Mouse (Mus musculus) kidney, postnatal 0 days (tissue): ENCODE measurements around the gene Gatb. TPM values are rescaled to one million over a fixed set of nuclear protein-coding genes. Genes with fewer than 3 reads are reported as not detected.

ENCODE experiments used
- ATAC-seq: fragments of 200-750 bp; cut with Nextera tagmentation; replicated peaks from 2 replicates; pipeline ENCODE4 v1.8.0; 2017; ENCODE audit warnings: low read depth, moderate number of reproducible peaks, moderate TSS enrichment, moderate library complexity; ENCODE audit not compliant: low FRiP score
- DNase-seq: peaks from one replicate; pipeline ENCODE4 v3.0.0-alpha.2; 2016; ENCODE audit warnings: low spot score
- H3K27ac ChIP-seq: fragments of 300-500 bp; sonication (generic); 2 replicates; pipeline ENCODE4 v1.5.1; 2014; ENCODE audit warnings: mild to moderate bottlenecking
- H3K27me3 ChIP-seq: fragments of 300-500 bp; sonication (generic); 2 replicates; pipeline ENCODE4 v1.6.1; 2014; ENCODE audit warnings: low read length, mixed read lengths; ENCODE audit not compliant: insufficient read depth
- H3K36me3 ChIP-seq: fragments of 300-500 bp; sonication (generic); 2 replicates; pipeline ENCODE4 v1.6.1; 2014; ENCODE audit warnings: low read length, mixed read lengths; ENCODE audit not compliant: insufficient read depth
- H3K4me1 ChIP-seq: fragments of 300-500 bp; sonication (generic); replicated peaks from 2 replicates; pipeline ENCODE4 v1.6.1; 2014; ENCODE audit warnings: antibody characterized with exemption, low read length, mixed read lengths; ENCODE audit not compliant: insufficient read depth
- H3K4me2 ChIP-seq: fragments of 300-500 bp; sonication (generic); 2 replicates; pipeline ENCODE4 v1.6.1; 2014; ENCODE audit warnings: mild to moderate bottlenecking, low read length, moderate library complexity, mixed read lengths
- H3K4me3 ChIP-seq: fragments of 300-500 bp; sonication (generic); replicated peaks from 2 replicates; pipeline ENCODE4 v1.5.1; 2014; ENCODE audit warnings: low read depth, low read length
- H3K9ac ChIP-seq: fragments of 300-500 bp; sonication (generic); 2 replicates; pipeline ENCODE4 v1.6.1; 2014; ENCODE audit warnings: low read depth, low read length
- H3K9me3 ChIP-seq: fragments of 300-500 bp; sonication (generic); replicated peaks from 2 replicates; pipeline ENCODE4 v1.6.1; 2016; ENCODE audit warnings: low read length, inconsistent platforms, mixed read lengths
- CTCF ChIP-seq: IDR thresholded peaks from 2 replicates; pipeline ENCODE4 v1.5.1; 2016; ENCODE audit warnings: antibody characterized with exemption, low read depth, mild to moderate bottlenecking, moderate library complexity
- WGBS: fragments of 180-500 bp; shearing (Covaris S2); extraction: QIAGEN DNeasy Blood & Tissue Kit; methylation state at CpG from one replicate; pipeline ENCODE4 v1.1.7; 2014; 5-methylcytosine and 5-hydroxymethylcytosine counted together
- polyA plus RNA-seq: library from polyadenylated mRNA; unstranded; fragments of >200 nt; fragmentation: Nextera tagmentation; extraction: Ambion mirVana; gene quantifications from 2 replicates; pipeline ENCODE4 v1.2.1, GENCODE M21; 2015

The Gatb gene
- polyA plus RNA-seq, 1 experiment from 2014 or later = 19.7 TPM

GRCm38 (mm10) chr3:85688341-85688740 is 114.4 kb downstream of the Gatb start:
- H3K9ac ChIP-seq = no peak overlapping the region
- no peak overlapping the region for H3K4me2 ChIP-seq
- ATAC-seq = no peak
- no peaks in the 10 kb centered on the region for H3K27me3 ChIP-seq
- no peaks in the 10 kb centered on the region for H3K9me3 ChIP-seq
- TF ChIP-seq CTCF = no peak
- no peak overlapping the region for H3K4me3 ChIP-seq
- 89% methylated on average over 14 of the region's 14 CpGs for WGBS
- H3K36me3 ChIP-seq = no peaks in the 10 kb centered on the region
- no peaks in the 10 kb centered on the region for H3K4me1 ChIP-seq
- no peak overlapping the region for H3K27ac ChIP-seq
- no peak for DNase-seq

DNA sequence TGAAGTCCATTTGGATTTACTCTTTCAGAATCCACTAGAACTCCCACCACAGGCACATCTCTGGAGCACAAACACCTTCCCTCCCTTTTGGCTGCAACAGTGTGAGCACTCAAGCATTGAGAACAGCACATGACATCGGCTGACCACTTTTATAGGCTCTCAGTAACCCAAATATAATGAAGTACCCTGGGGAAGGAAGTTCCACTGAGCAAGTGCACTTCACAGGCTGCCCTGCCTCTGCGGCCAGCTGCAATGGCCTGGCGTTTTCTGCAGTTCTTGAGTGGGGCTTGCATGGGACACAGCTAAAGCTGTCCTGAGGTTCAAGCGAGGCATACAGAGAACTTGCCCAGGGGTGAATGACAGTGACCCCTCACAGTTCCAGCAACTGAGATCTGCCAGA is 117.2 kb downstream of the Gatb start:
- Histone ChIP-seq H3K27ac (no peak overlapping the region), H3K4me3 (no peak overlapping the region), H3K36me3 (no peaks in the 10 kb centered on the region), H3K4me2 (no peak overlapping the region), H3K4me1 (no peaks in the 10 kb centered on the region), H3K9ac (no peak overlapping the region), H3K27me3 (no peaks in the 10 kb centered on the region), H3K9me3 (no peaks in the 10 kb centered on the region)
- 25% methylated on average over 4 of the region's 4 CpGs for WGBS
- TF ChIP-seq CTCF = no peak
- peak; percentile 13 for DNase-seq
- no peak for ATAC-seq

DNA sequence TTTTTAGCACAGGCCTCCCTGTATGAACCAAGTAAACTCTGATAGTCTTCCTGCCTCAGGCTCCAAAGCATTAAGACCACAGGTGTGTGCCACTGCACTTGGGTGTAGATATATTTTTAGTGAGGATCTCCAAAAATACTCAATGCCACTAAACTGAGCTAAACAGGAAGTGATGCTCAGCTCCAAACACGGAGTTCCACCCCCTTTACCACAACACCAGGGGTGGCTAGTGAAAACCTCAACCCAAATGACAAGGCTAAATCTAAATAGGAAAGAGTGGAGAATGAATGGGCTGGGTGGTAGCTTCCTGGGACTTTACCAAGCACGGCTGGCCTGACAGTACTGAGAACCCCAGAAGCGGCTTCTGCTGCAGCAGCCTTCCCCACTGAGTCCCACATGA is 119.1 kb downstream of the Gatb start:
- Histone ChIP-seq H3K27me3 (no peaks in the 10 kb centered on the region), H3K27ac (no peak overlapping the region), H3K4me1 (no peaks in the 10 kb centered on the region), H3K9me3 (no peaks in the 10 kb centered on the region), H3K4me3 (no peak overlapping the region), H3K36me3 (no peaks in the 10 kb centered on the region), H3K4me2 (no peak overlapping the region), H3K9ac (no peak overlapping the region)
- DNase-seq (no peak), ATAC-seq (no peak)
- WGBS = 43% methylated on average over 3 of the region's 3 CpGs
- no peak for TF ChIP-seq CTCF

DNA sequence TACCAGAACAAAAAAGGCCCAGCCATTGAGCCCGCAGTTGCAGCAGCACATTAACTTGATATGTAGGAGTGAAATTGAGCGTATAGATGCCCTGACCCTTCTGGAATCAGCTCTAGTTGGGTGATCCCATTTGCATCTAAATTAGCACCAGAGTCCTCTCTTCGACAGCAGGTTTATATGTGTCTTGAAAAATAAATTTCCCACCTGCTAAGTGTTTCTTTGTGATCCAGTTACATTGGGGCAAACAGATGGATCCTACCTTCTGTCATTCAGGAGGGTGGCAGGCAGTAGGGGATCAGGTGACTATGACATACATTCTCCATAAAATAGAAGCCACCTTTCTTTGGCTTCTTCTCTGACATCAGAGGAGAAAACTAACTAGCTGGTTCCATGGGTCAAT is 121.1 kb downstream of the Gatb start:
- H3K4me3 ChIP-seq = no peak overlapping the region
- no peaks in the 10 kb centered on the region for H3K36me3 ChIP-seq
- no peak overlapping the region for H3K4me2 ChIP-seq
- WGBS = 30% methylated on average over 3 of the region's 3 CpGs
- DNase-seq (peak; percentile 58), ATAC-seq (no peak)
- H3K9ac ChIP-seq = no peak overlapping the region
- no peak overlapping the region for H3K27ac ChIP-seq
- H3K4me1 ChIP-seq = no peaks in the 10 kb centered on the region
- H3K9me3 ChIP-seq = no peaks in the 10 kb centered on the region
- no peak for TF ChIP-seq CTCF
- H3K27me3 ChIP-seq = no peaks in the 10 kb centered on the region

GRCm38 (mm10) chr3:85698496-85698895 is 124.6 kb downstream of the Gatb start:
- ATAC-seq (no peak), DNase-seq (no peak)
- no peak overlapping the region for H3K9ac ChIP-seq
- H3K27me3 ChIP-seq = no peaks in the 10 kb centered on the region
- no peak overlapping the region for H3K4me3 ChIP-seq
- H3K36me3 ChIP-seq = no peaks in the 10 kb centered on the region
- no peaks in the 10 kb centered on the region for H3K9me3 ChIP-seq
- H3K4me2 ChIP-seq = no peak overlapping the region
- TF ChIP-seq CTCF = no peak
- no peak overlapping the region for H3K27ac ChIP-seq
- no peaks in the 10 kb centered on the region for H3K4me1 ChIP-seq
- 92% methylated on average over 4 of the region's 4 CpGs for WGBS

- Histone ChIP-seq H3K27ac (no peak overlapping the region), H3K4me3 (no peak overlapping the region), H3K27me3 (no peaks in the 10 kb centered on the region), H3K36me3 (no peaks in the 10 kb centered on the region), H3K4me2 (no peak overlapping the region), H3K9ac (no peak overlapping the region), H3K9me3 (no peaks in the 10 kb centered on the region), H3K4me1 (no peaks in the 10 kb centered on the region)
- WGBS = 70% methylated on average over 6 of the region's 6 CpGs
- DNase-seq (no peak), ATAC-seq (no peak)
- TF ChIP-seq CTCF = no peak
These were observed 129.4 kb downstream of the Gatb start for GRCm38 (mm10) chr3:85703141-85703882.

Other genes starting within 250 kb of the Gatb start
- 5.5 and 6.8 TPM in 2 replicates for gene Fam160a1, start 243.2 kb downstream of the Gatb start, polyA plus RNA-seq